Mouse (Mus musculus) forebrain, embryonic 11.5 days (tissue): ENCODE measurements around the gene Hoxd11. TPM values are rescaled to one million over a fixed set of nuclear protein-coding genes. Genes with fewer than 3 reads are reported as not detected.
A peak's percentile ranks its signal among the peaks of the same experiment; 100 is the strongest.

ENCODE experiments used
- ATAC-seq: fragments of 200-750 bp; cut with Nextera tagmentation; replicated peaks from 2 replicates; pipeline ENCODE4 v1.8.0; 2017; ENCODE audit warnings: moderate TSS enrichment; ENCODE audit not compliant: low FRiP score
- DNase-seq: peaks from one replicate; pipeline ENCODE4 v3.0.0-alpha.2; 2017; ENCODE audit warnings: low spot score
- H3K27ac ChIP-seq: fragments of 300-500 bp; sonication (generic); 2 replicates; pipeline ENCODE4 v1.5.1; 2014; ENCODE audit warnings: low read depth, low read length
- H3K27me3 ChIP-seq: fragments of 300-500 bp; sonication (generic); 2 replicates; pipeline ENCODE4 v1.6.1; 2014; ENCODE audit warnings: mild to moderate bottlenecking, low read length, mixed read lengths; ENCODE audit not compliant: control insufficient read depth, insufficient read depth
- H3K36me3 ChIP-seq: fragments of 300-500 bp; sonication (generic); 2 replicates; pipeline ENCODE4 v1.6.1; 2014; ENCODE audit warnings: mild to moderate bottlenecking, low read length, moderate library complexity, mixed read lengths; ENCODE audit not compliant: control insufficient read depth, insufficient read depth
- H3K4me1 ChIP-seq: fragments of 300-500 bp; sonication (generic); replicated peaks from 2 replicates; pipeline ENCODE4 v1.6.1; 2014; ENCODE audit warnings: low read length, mixed read lengths; ENCODE audit not compliant: control insufficient read depth, insufficient read depth
- H3K4me2 ChIP-seq: fragments of 300-500 bp; sonication (generic); 2 replicates; pipeline ENCODE4 v1.6.1; 2014; ENCODE audit warnings: low read depth, mild to moderate bottlenecking, low read length, moderate library complexity, mixed read lengths; ENCODE audit not compliant: severe bottlenecking
- H3K4me3 ChIP-seq: fragments of 300-500 bp; sonication (generic); 2 replicates; pipeline ENCODE4 v1.5.1; 2014; ENCODE audit warnings: low read depth, low read length
- H3K9ac ChIP-seq: fragments of 300-500 bp; sonication (generic); 2 replicates; pipeline ENCODE4 v1.6.1; 2014; ENCODE audit warnings: low read length
- H3K9me3 ChIP-seq: fragments of 300-500 bp; sonication (generic); 2 replicates; pipeline ENCODE4 v1.6.1; 2016; ENCODE audit warnings: low read length, mixed read lengths; ENCODE audit not compliant: control insufficient read depth
- WGBS: fragments of 180-500 bp; shearing (Covaris S2); extraction: QIAGEN DNeasy Blood & Tissue Kit; methylation state at CpG from one replicate; pipeline ENCODE4 v1.1.7; 2014; 5-methylcytosine and 5-hydroxymethylcytosine counted together
- polyA plus RNA-seq: library from polyadenylated mRNA; unstranded; fragments of >200 nt; fragmentation: Nextera tagmentation; extraction: Ambion mirVana; gene quantifications from 2 replicates; pipeline ENCODE4 v1.2.1, GENCODE M21; 2014

Hoxd11 gene
- polyA plus RNA-seq, 1 experiment from 2014 or later: not detected

DNA sequence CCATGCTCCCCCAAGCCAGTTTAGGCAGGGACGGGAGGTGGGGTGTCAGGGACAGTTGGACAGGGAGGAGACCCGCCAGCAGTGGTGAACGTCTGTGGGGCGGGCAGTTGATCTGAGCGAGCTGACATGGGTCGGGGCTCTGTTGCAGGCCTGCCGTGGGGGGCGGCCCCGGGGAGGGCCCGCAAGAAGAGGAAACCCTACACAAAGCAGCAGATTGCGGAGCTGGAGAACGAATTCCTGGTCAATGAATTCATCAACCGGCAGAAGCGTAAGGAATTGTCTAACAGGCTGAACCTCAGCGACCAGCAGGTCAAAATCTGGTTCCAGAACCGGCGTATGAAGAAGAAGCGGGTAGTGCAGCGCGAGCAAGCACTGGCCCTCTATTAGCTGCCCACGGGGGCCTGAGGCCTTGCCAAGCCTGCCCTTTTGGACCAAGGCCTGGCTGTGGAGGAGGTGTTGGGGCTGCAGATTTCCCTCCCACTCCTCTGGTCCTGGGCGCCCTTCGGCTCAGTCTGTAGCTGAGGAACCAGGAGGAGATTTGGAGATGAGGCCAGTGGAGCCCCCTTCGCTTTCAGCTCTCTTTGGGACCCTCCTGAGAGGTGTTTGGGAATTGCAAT is 3.6 kb upstream of the Hoxd11 start:
- ATAC-seq (no peak), DNase-seq (peak; percentile 55)
- Histone ChIP-seq H3K4me1 (peaks cover 4% of the 10 kb centered on the region; the same call in 1 of the 2 replicates), H3K27ac (no peak overlapping the region), H3K4me2 (no peak overlapping the region), H3K9me3 (no peaks in the 10 kb centered on the region), H3K9ac (no peak overlapping the region), H3K36me3 (no peaks in the 10 kb centered on the region), H3K4me3 (no peak overlapping the region), H3K27me3 (peaks cover 100% of the 10 kb centered on the region)
- 4% methylated on average over 23 of the region's 24 CpGs for WGBS

DNA sequence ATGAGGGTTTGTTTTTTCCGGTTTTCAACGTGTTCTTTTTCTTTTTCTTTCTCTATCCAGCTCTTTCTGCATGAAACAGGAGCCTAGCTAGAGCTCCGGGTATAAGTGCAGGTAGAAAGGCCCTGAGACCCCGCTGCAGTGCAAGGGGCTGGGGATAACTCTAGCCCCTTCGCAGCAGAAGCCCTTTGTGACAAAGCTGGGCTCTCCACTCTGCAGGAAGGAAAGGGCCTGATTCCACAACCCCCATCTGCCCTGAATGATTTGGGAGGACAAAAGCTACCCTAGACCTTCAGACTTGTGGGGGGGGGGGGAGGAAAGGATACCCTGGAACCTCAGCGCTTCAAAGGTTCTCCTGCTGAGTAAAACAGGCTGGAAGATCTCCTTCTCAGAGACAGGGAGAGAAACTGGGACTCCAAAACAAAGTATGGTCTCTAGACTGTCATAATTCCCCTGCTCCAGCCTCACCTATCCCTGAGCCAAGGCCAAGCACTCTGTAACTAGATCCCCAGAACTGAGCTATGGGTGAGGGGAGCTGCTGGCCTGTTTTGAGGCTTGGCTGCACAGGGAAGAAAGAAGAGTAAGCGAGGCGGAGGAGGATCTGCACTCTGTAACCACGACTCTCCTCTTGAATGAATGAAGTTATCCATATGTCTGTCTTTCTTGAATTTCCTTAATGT is 2.8 kb upstream of the Hoxd11 start:
- ATAC-seq: no peak
- Histone ChIP-seq H3K27me3 (peaks cover 100% of the 10 kb centered on the region), H3K4me1 (peaks cover 4% of the 10 kb centered on the region; the same call in 1 of the 2 replicates)

DNA sequence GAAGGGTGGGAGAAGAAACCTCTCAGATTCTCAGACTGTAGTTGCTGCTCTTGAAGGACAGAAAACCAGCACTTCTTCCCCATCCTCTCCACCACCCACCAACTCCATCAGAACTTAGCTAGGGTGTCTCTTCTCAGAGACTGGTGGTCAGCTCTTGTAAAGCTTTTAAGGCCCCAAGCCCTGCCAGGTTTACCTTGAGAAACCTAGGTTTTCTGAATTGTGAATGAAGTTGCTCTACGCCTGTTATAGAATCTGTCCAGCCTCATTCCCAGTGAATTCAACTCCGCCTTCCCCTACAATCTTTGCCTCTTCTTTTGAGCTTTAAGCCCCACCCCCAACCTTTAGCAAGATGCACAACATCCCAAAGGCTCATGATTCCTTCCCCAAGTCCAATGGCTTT is 2.3 kb upstream of the Hoxd11 start:
- Histone ChIP-seq H3K4me1 (peaks cover 6% of the 10 kb centered on the region; the same call in 1 of the 2 replicates), H3K27me3 (peaks cover 100% of the 10 kb centered on the region), H3K9ac (no peak overlapping the region), H3K9me3 (no peaks in the 10 kb centered on the region), H3K27ac (no peak overlapping the region), H3K4me3 (no peak overlapping the region), H3K36me3 (no peaks in the 10 kb centered on the region), H3K4me2 (no peak overlapping the region)
- ATAC-seq (no peak), DNase-seq (no peak)
- WGBS: 9% methylated on average over 2 of the region's 2 CpGs

More for the DNA sequence above, 2.8 kb upstream of the Hoxd11 start:
- Histone ChIP-seq H3K4me3 (no peak overlapping the region), H3K4me2 (no peak overlapping the region), H3K36me3 (no peaks in the 10 kb centered on the region), H3K27ac (no peak overlapping the region), H3K9ac (no peak overlapping the region), H3K9me3 (no peaks in the 10 kb centered on the region)
- WGBS: under 1% methylated on average over 9 of the region's 9 CpGs
- DNase-seq: peak; percentile 50

DNA sequence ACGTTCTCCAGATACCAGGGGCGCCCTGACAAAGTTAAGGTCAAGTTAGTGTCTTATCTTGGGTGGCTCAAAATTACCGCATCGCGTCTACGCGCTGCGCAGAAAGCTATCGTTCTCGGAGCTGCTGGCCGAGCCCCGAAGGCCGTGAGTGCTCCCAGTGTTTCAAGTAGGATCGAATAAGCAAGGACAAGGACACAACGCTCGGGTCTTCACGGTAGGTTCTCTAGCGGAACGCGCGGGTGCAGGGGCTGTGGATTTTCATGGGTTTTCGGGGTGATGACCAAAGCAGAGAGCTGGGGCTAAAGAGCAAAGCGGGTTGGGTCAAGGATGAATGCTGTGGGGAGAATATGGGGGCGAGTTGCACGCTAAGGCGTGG is 227 bp downstream of the Hoxd11 start:
- Histone ChIP-seq H3K27me3 (peaks cover 100% of the 10 kb centered on the region), H3K36me3 (no peaks in the 10 kb centered on the region), H3K9me3 (no peaks in the 10 kb centered on the region), H3K4me1 (peaks cover 5% of the 10 kb centered on the region; the same call in 1 of the 2 replicates), H3K4me2 (no peak overlapping the region), H3K27ac (no peak overlapping the region), H3K9ac (no peak overlapping the region), H3K4me3 (no peak overlapping the region)
- DNase-seq (no peak), ATAC-seq (no peak)
- under 1% methylated on average over 26 of the region's 26 CpGs for WGBS

DNA sequence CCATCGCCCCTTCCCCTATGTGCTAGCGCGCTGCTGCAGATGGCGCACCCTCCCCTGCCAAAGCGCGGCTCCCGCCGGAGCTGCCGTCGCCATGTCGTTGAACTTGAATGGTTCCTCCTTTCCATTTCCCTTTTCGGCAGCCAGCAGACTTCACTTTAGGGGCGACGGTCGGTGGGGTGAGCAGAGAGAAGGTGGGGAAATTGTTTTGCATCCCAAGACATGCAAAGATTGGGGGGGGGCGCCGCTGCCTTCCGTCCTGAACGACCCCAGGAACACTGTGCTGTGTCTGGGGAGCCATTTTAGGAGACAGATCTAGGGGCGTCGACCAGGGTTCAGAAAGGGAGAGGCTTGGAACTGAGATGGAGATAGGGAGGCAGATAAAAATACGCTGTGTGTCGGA is 623 bp downstream of the Hoxd11 start:
- H3K9ac ChIP-seq: no peak overlapping the region
- H3K9me3 ChIP-seq: no peaks in the 10 kb centered on the region
- no peak for ATAC-seq
- H3K4me3 ChIP-seq: no peak overlapping the region
- 2% methylated on average over 22 of the region's 23 CpGs for WGBS
- H3K27me3 ChIP-seq: peaks cover 100% of the 10 kb centered on the region
- no peaks in the 10 kb centered on the region for H3K36me3 ChIP-seq
- no peak overlapping the region for H3K27ac ChIP-seq
- DNase-seq: peak; percentile 49
- H3K4me2 ChIP-seq: no peak overlapping the region
- H3K4me1 ChIP-seq: peaks cover 5% of the 10 kb centered on the region; the same call in 1 of the 2 replicates

DNA sequence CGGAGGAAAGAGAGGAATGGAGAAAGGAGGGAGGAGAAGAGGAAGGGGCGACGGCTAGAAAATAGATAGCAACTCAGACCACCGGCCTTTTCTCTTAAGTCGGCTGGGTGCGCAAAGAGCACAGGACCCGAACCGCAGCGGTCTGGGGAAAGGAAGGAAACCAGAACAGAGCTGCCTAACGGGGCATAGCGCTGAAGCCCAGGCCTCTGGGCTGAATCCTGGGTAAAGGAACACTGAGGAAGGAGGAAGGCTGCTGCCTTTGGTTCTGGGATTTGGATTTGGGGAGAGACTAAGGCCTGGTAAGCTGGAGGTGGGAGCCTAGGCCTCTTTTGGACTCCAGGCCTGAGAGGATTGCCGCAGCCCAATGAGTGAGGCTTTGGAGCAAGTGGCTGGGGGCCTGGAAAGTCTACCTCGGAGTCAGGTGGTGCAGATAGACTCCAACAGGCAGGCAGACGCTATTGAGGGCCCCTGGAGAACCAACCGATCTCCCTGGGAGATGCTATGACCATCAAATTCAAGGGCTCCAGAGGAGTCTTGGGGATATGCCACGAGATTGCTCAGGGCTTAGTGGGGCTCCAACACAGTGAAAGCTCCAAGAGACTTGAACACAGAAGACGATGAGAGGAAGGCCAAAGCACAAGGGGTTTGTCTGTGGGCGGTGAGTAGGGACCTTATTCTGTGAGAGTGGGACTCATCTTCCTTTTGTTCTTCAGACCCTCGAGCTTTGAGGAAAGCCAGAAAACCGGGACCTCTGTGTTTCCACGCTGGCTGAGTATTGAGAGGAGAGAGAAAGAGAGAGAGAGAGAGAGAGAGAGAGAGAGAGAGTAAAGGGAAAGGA is 1.4 kb downstream of the Hoxd11 start:
- H3K9me3 ChIP-seq: no peaks in the 10 kb centered on the region
- H3K27ac ChIP-seq: no peak overlapping the region
- peaks cover 5% of the 10 kb centered on the region; the same call in 1 of the 2 replicates for H3K4me1 ChIP-seq
- no peak overlapping the region for H3K9ac ChIP-seq
- ATAC-seq: no peak
- 3% methylated on average over 21 of the region's 21 CpGs for WGBS
- H3K27me3 ChIP-seq: peaks cover 100% of the 10 kb centered on the region
- peak; percentile 55 for DNase-seq
- no peak overlapping the region for H3K4me3 ChIP-seq
- H3K4me2 ChIP-seq: no peak overlapping the region
- H3K36me3 ChIP-seq: no peaks in the 10 kb centered on the region

DNA sequence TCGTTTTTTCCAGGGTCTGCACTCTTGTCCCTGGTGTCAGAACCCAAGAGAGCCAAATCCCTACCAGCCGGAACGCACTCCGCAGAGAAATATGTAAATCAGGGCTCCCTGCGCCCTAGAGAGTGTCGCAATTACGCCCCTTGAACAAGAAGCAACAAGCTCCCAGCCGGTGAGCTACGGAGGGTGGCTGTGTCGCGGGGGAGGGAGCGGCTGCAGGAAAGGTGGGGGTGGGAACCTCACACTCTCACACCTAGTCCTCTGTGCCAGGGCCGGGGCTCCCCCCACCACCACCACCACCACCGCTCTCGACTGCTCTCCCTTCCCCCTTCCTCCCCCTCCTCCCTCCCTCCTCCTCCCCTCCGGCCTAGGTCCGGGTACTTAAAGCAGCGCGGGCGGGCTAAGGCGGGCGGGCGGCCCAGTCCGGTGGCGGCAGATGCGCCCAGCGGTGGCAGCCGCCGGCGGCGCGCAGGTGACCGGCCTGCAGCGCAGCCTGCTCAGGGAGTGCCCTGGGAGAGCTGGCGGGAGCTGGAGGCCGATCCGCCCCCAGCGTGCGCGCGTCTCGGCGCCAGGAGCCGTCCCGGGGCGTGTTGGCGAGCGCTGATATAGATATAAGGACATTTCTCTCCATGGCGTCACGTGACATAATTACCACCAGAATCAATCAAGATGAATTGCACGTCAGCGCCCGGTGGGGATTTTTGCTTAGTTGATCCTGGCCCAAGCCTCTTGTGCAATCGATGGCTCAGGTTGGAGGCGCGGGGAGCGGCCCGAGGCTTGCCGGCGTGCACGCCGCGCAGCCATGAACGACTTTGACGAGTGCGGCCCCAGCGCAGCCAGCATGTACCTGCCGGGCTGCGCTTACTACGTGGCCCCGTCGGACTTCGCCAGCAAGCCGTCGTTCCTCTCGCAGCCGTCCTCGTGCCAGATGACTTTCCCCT is 2.5 kb downstream of the Hoxd11 start:
- Histone ChIP-seq H3K36me3 (no peaks in the 10 kb centered on the region), H3K4me2 (no peak overlapping the region), H3K27ac (no peak overlapping the region), H3K4me3 (0 out of 2 replicates have a peak overlapping the region, but pooled peaks have one; percentile 10), H3K27me3 (peaks cover 97% of the 10 kb centered on the region), H3K9me3 (no peaks in the 10 kb centered on the region), H3K9ac (no peak overlapping the region), H3K4me1 (peaks cover 5% of the 10 kb centered on the region; the same call in 1 of the 2 replicates)
- under 1% methylated on average over 77 of the region's 78 CpGs for WGBS
- DNase-seq: peak; percentile 71
- ATAC-seq: 0 out of 2 replicates have a peak, but pooled peaks have one; percentile 15

DNA sequence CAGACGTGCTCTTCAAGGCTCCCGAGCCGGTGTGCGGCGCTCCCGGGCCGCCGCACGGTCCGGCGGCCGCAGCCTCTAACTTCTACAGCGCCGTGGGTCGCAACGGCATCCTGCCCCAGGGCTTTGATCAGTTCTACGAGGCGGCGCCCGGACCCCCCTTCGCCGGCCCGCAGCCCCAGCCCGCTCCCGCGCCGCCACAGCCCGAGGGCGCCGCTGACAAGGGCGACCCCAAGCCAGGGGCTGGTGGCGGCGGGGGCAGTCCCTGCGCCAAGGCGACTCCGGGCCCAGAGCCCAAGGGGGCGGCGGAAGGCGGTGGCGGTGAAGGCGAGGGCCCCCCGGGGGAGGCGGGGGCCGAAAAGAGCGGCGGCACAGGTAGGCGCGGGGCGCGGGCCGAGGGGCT is 3.4 kb downstream of the Hoxd11 start:
- Histone ChIP-seq H3K4me3 (peak overlapping the region; percentile 5; the same call in 1 of the 2 replicates), H3K4me2 (no peak overlapping the region), H3K27me3 (peaks cover 97% of the 10 kb centered on the region), H3K4me1 (peaks cover 5% of the 10 kb centered on the region; the same call in 1 of the 2 replicates), H3K27ac (no peak overlapping the region), H3K36me3 (no peaks in the 10 kb centered on the region), H3K9ac (no peak overlapping the region), H3K9me3 (no peaks in the 10 kb centered on the region)
- DNase-seq (peak; percentile 61), ATAC-seq (no peak)
- WGBS: under 1% methylated on average over 49 of the region's 51 CpGs
